Mouse (Mus musculus): Measurements from ENCODE around the gene Mapk10. TPM values are rescaled to one million over a fixed set of nuclear protein-coding genes. Genes with fewer than 3 reads are reported as not detected.

Mapk10 gene
- polyA plus RNA-seq, 1 experiment from 2014 or later = 0.51 TPM

Other genes with a start within 250 kb of the Mapk10 start
- 10.4 and 11.1 TPM in 2 replicates for gene Ptpn13, start 213.9 kb upstream of the Mapk10 start, polyA plus RNA-seq (2016; fragmentation: Nextera tagmentation; extraction: Ambion mirVana)